Mouse (Mus musculus) midbrain, embryonic 15.5 days (tissue): ENCODE measurements around the gene Zfyve16. TPM values are rescaled to one million over a fixed set of nuclear protein-coding genes. Genes with fewer than 3 reads are reported as not detected.
A peak's percentile ranks its signal among the peaks of the same experiment; 100 is the strongest.

Experiments
- ATAC-seq: fragments of 200-750 bp; cut with Nextera tagmentation; replicated peaks from 2 replicates; pipeline ENCODE4 v1.8.0; 2017; ENCODE audit warnings: moderate TSS enrichment
- H3K27ac ChIP-seq: fragments of 300-500 bp; sonication (generic); 2 replicates; pipeline ENCODE4 v1.5.1; 2015; ENCODE audit warnings: mild to moderate bottlenecking, inconsistent platforms
- H3K27me3 ChIP-seq: fragments of 300-500 bp; sonication (generic); replicated peaks from 2 replicates; pipeline ENCODE4 v1.6.1; 2015; ENCODE audit warnings: inconsistent platforms
- H3K36me3 ChIP-seq: fragments of 300-500 bp; sonication (generic); replicated peaks from 2 replicates; pipeline ENCODE4 v1.6.1; 2015; ENCODE audit warnings: inconsistent platforms
- H3K4me1 ChIP-seq: fragments of 300-500 bp; sonication (generic); 2 replicates; pipeline ENCODE4 v1.6.1; 2015; ENCODE audit warnings: inconsistent platforms
- H3K4me2 ChIP-seq: fragments of 300-500 bp; sonication (generic); 2 replicates; pipeline ENCODE4 v1.6.1; 2015; ENCODE audit warnings: inconsistent platforms, mild to moderate bottlenecking, moderate library complexity
- H3K4me3 ChIP-seq: fragments of 300-500 bp; sonication (generic); 2 replicates; pipeline ENCODE4 v1.5.1; 2015; ENCODE audit warnings: mild to moderate bottlenecking, inconsistent platforms
- H3K9ac ChIP-seq: fragments of 300-500 bp; sonication (generic); 2 replicates; pipeline ENCODE4 v1.6.1; 2015; ENCODE audit warnings: mild to moderate bottlenecking, inconsistent platforms
- H3K9me3 ChIP-seq: fragments of 300-500 bp; sonication (generic); 2 replicates; pipeline ENCODE4 v1.6.1; 2016; ENCODE audit warnings: inconsistent platforms
- WGBS: fragments of 180-500 bp; shearing (Covaris S2); methylation state at CpG from one replicate; pipeline ENCODE4 v1.1.7; 2015; ENCODE audit warnings: mixed read lengths; 5-methylcytosine and 5-hydroxymethylcytosine counted together
- polyA plus RNA-seq: library from polyadenylated mRNA; unstranded; fragments of >200 nt; fragmentation: Nextera tagmentation; extraction: Ambion mirVana; gene quantifications from 2 replicates; pipeline ENCODE4 v1.2.1, GENCODE M21; 2015

The Zfyve16 gene
- polyA plus RNA-seq, 1 experiment from 2014 or later: 11.0 TPM

GRCm38 (mm10) chr13:92529828-92530720 is 594 bp downstream of the Zfyve16 start:
- peak; percentile 93 for ATAC-seq
- peaks cover 10% of the 10 kb centered on the region for H3K4me1 ChIP-seq
- WGBS: 2% methylated on average over 47 of the region's 47 CpGs

GRCm38 (mm10) chr13:92523178-92523813 is 7.4 kb downstream of the Zfyve16 start:
- no peak for ATAC-seq
- Histone ChIP-seq H3K36me3 (peaks cover 8% of the 10 kb centered on the region), H3K4me2 (no peak overlapping the region), H3K9ac (no peak overlapping the region), H3K4me1 (no peaks in the 10 kb centered on the region), H3K4me3 (no peak overlapping the region), H3K27ac (no peak overlapping the region), H3K9me3 (no peaks in the 10 kb centered on the region), H3K27me3 (no peaks in the 10 kb centered on the region)
- 93% methylated on average over 5 of the region's 5 CpGs for WGBS

More at GRCm38 (mm10) chr13:92529828-92530720, 594 bp downstream of the Zfyve16 start:
- Histone ChIP-seq H3K4me3 (peak overlapping the region; percentile 95), H3K4me2 (peak overlapping the region; percentile 68), H3K9me3 (no peaks in the 10 kb centered on the region), H3K9ac (peak overlapping the region; percentile 98), H3K27me3 (no peaks in the 10 kb centered on the region), H3K27ac (peak overlapping the region; percentile 97), H3K36me3 (no peaks in the 10 kb centered on the region)

- H3K36me3 ChIP-seq: peaks cover 22% of the 10 kb centered on the region; the same call in 1 of the 2 replicates
- no peak for ATAC-seq
- no peak overlapping the region for H3K27ac ChIP-seq
Observed at GRCm38 (mm10) chr13:92504871-92505270, 25.8 kb downstream of the Zfyve16 start.

GRCm38 (mm10) chr13:92491923-92492322 is 38.7 kb downstream of the Zfyve16 start:
- no peak overlapping the region for H3K4me3 ChIP-seq
- H3K27ac ChIP-seq: no peak overlapping the region
- H3K4me2 ChIP-seq: no peak overlapping the region
- ATAC-seq: no peak
- no peak overlapping the region for H3K9ac ChIP-seq
- no peaks in the 10 kb centered on the region for H3K4me1 ChIP-seq
- H3K9me3 ChIP-seq: no peaks in the 10 kb centered on the region
- H3K27me3 ChIP-seq: no peaks in the 10 kb centered on the region
- H3K36me3 ChIP-seq: peaks cover 20% of the 10 kb centered on the region
- WGBS: 94% methylated on average over 1 of the region's 1 CpGs

More at GRCm38 (mm10) chr13:92504871-92505270, 25.8 kb downstream of the Zfyve16 start:
- Histone ChIP-seq H3K4me2 (no peak overlapping the region), H3K27me3 (no peaks in the 10 kb centered on the region), H3K4me1 (no peaks in the 10 kb centered on the region), H3K4me3 (no peak overlapping the region), H3K9me3 (no peaks in the 10 kb centered on the region), H3K9ac (no peak overlapping the region)
- 90% methylated on average over 12 of the region's 12 CpGs for WGBS

GRCm38 (mm10) chr13:92490817-92491216 is 39.9 kb downstream of the Zfyve16 start:
- Histone ChIP-seq H3K9ac (no peak overlapping the region), H3K4me2 (no peak overlapping the region), H3K27me3 (no peaks in the 10 kb centered on the region), H3K36me3 (peaks cover 20% of the 10 kb centered on the region), H3K27ac (no peak overlapping the region), H3K4me1 (no peaks in the 10 kb centered on the region), H3K9me3 (no peaks in the 10 kb centered on the region), H3K4me3 (no peak overlapping the region)
- WGBS: 67% methylated on average over 4 of the region's 4 CpGs
- peak; percentile 62; the same call in 1 of the 2 replicates for ATAC-seq

GRCm38 (mm10) chr13:92483852-92484463 is 46.7 kb downstream of the Zfyve16 start, which contains the start of gene Fam151b:
Gene Fam151b (minus strand): TSS chr13:92484015.
- H3K9me3 ChIP-seq: no peaks in the 10 kb centered on the region
- H3K9ac ChIP-seq: peak within 1 kb of the TSS; percentile 44
- peak within 1 kb of the TSS; percentile 51 for H3K4me3 ChIP-seq
- peak within 1 kb of the TSS; percentile 79 for H3K4me2 ChIP-seq
- peaks cover 4% of the 10 kb centered on the region; the same call in 1 of the 2 replicates for H3K4me1 ChIP-seq
- H3K36me3 ChIP-seq: no peaks in the 10 kb centered on the region
- 6% methylated on average over 19 of the region's 19 CpGs for WGBS
- peak; percentile 100 for ATAC-seq
- H3K27ac ChIP-seq: peak within 1 kb of the TSS; percentile 86
- no peaks in the 10 kb centered on the region for H3K27me3 ChIP-seq

- 5% methylated on average over 3 of the region's 3 CpGs for WGBS
- peak overlapping the region; percentile 35; the same call in 1 of the 2 replicates for H3K9ac ChIP-seq
- no peaks in the 10 kb centered on the region for H3K36me3 ChIP-seq
- no peaks in the 10 kb centered on the region for H3K27me3 ChIP-seq
- peak overlapping the region; percentile 51 for H3K4me3 ChIP-seq
- no peaks in the 10 kb centered on the region for H3K9me3 ChIP-seq
- peaks cover 4% of the 10 kb centered on the region; the same call in 1 of the 2 replicates for H3K4me1 ChIP-seq
- peak; percentile 78 for ATAC-seq
- H3K27ac ChIP-seq: peak overlapping the region; percentile 86
- H3K4me2 ChIP-seq: peak overlapping the region; percentile 79
Observed at GRCm38 (mm10) chr13:92483348-92483747, 47.3 kb downstream of the Zfyve16 start.

GRCm38 (mm10) chr13:92470151-92470550 is 60.5 kb downstream of the Zfyve16 start:
- Histone ChIP-seq H3K36me3 (no peaks in the 10 kb centered on the region), H3K27ac (no peak overlapping the region), H3K4me3 (no peak overlapping the region), H3K4me2 (no peak overlapping the region), H3K4me1 (no peaks in the 10 kb centered on the region), H3K9me3 (no peaks in the 10 kb centered on the region), H3K27me3 (no peaks in the 10 kb centered on the region), H3K9ac (no peak overlapping the region)
- no peak for ATAC-seq
- 72% methylated on average over 2 of the region's 2 CpGs for WGBS

- no peak for ATAC-seq
- Histone ChIP-seq H3K9me3 (no peaks in the 10 kb centered on the region), H3K9ac (no peak overlapping the region), H3K36me3 (no peaks in the 10 kb centered on the region), H3K4me3 (no peak overlapping the region), H3K4me2 (no peak overlapping the region), H3K27me3 (no peaks in the 10 kb centered on the region), H3K4me1 (no peaks in the 10 kb centered on the region), H3K27ac (no peak overlapping the region)
- WGBS: 76% methylated on average over 2 of the region's 2 CpGs
Observed at GRCm38 (mm10) chr13:92469381-92469780, 61.3 kb downstream of the Zfyve16 start.

GRCm38 (mm10) chr13:92467891-92468290 is 62.8 kb downstream of the Zfyve16 start:
- no peaks in the 10 kb centered on the region for H3K4me1 ChIP-seq
- no peak for ATAC-seq
- H3K27ac ChIP-seq: no peak overlapping the region
- H3K9ac ChIP-seq: no peak overlapping the region
- H3K4me2 ChIP-seq: no peak overlapping the region
- no peaks in the 10 kb centered on the region for H3K27me3 ChIP-seq
- no peaks in the 10 kb centered on the region for H3K9me3 ChIP-seq
- H3K36me3 ChIP-seq: no peaks in the 10 kb centered on the region
- no peak overlapping the region for H3K4me3 ChIP-seq
- WGBS: 70% methylated on average over 9 of the region's 9 CpGs

- Histone ChIP-seq H3K9me3 (no peaks in the 10 kb centered on the region), H3K9ac (no peak overlapping the region), H3K4me1 (no peaks in the 10 kb centered on the region), H3K36me3 (no peaks in the 10 kb centered on the region), H3K27ac (no peak overlapping the region), H3K27me3 (no peaks in the 10 kb centered on the region), H3K4me2 (no peak overlapping the region), H3K4me3 (no peak overlapping the region)
- 91% methylated on average over 3 of the region's 3 CpGs for WGBS
- ATAC-seq: no peak
Observed at GRCm38 (mm10) chr13:92464698-92465097, 66.0 kb downstream of the Zfyve16 start.

- ATAC-seq: no peak
- Histone ChIP-seq H3K4me2 (no peak overlapping the region), H3K4me1 (no peaks in the 10 kb centered on the region), H3K27me3 (no peaks in the 10 kb centered on the region), H3K4me3 (no peak overlapping the region), H3K27ac (no peak overlapping the region), H3K9me3 (no peaks in the 10 kb centered on the region), H3K9ac (no peak overlapping the region), H3K36me3 (no peaks in the 10 kb centered on the region)
- 91% methylated on average over 7 of the region's 7 CpGs for WGBS
Observed at GRCm38 (mm10) chr13:92446872-92447271, 83.8 kb downstream of the Zfyve16 start.
